8 mouse cellular contexts compared by ENCODE assay signal in the genomic region with DNA sequence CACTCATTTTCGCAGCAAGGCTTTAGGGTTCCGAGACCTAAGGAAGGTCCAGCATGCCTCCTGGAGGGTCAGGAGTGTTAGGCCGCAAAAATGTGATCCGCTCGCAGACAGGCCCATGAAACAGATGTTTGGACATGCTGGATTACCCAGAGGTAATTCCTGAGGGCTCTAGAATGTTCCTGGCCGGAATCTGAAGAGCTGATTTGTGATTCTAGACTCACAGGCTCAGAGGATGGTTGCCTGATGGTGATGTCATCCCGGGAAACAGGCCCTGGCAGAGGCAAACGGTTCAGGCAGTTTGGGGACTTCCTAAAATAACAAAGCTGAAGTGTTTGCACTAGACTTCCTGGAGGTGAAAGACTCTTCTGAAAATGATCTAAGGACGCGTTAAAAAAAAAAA. TPM values are rescaled to one million over a fixed set of nuclear protein-coding genes. Genes with fewer than 3 reads are reported as not detected.
DNase-seq lines count a peak whose midpoint lies in the region; ATAC-seq and TF ChIP-seq lines count a peak whose summit lies in the region.

No protein-coding gene starts in this region.

- H3K4me1 ChIP-seq in heart, adult 2 months (ENCODE audit: control insufficient read depth, insufficient read depth, low read length), result peaks cover 59% of the 10 kb centered on the region

- TF ChIP-seq POLR2A in heart, adult 2 months (IDR thresholded peaks at IDR 0.05; ENCODE audit: insufficient read depth, low read depth, low read length), result no peak

- H3K27me3 ChIP-seq in heart, adult 2 months (ENCODE audit: control insufficient read depth, insufficient read depth, low read length), result no peaks in the 10 kb centered on the region

- H3K4me3 ChIP-seq in heart, adult 2 months, result peak overlapping the region; percentile 9; the same call in 1 of the 2 replicates

- H3K9ac ChIP-seq in heart, adult 2 months (ENCODE audit: low read depth, low read length), result peak overlapping the region; percentile 32

- H3K79me2 ChIP-seq in heart, adult 2 months (replicated peaks; ENCODE audit: control insufficient read depth, insufficient read depth, low read length), result peaks cover 3% of the 10 kb centered on the region

- H3K27ac ChIP-seq in heart, adult 2 months, result peak overlapping the region; percentile 99

- peak; percentile 60 for DNase-seq in layer of hippocampus, adult 11-12 months (ENCODE audit: low spot score)
- no peak for DNase-seq in layer of hippocampus, adult 9-11 months
- DNase-seq in embryo, embryonic 10.5 days (ENCODE audit: low spot score), result peak; percentile 46
- DNase-seq in heart, adult 2 months, result peak; percentile 82 to 90
- peak; percentile 40 for DNase-seq in kidney, adult 11 months
- DNase-seq in lung, postnatal 4 days, result peak; percentile 75 to 86
- no peak for DNase-seq in ovary, postnatal 36 days (ENCODE audit: low spot score)

- ATAC-seq in inflammation-experienced regulatory T-cells, adult 6 months, result no peak

- peak; percentile 79; the same call in 1 of the 2 replicates for TF ChIP-seq EP300 in heart, adult 2 months (IDR thresholded peaks at IDR 0.05; ENCODE audit: insufficient read depth, low read depth, low read length)

- peaks cover 21% of the 10 kb centered on the region for H3K36me3 ChIP-seq in heart, adult 2 months (ENCODE audit: control insufficient read depth, insufficient read depth, low read length)

- intact Hi-C loops in heart, adult 2 months (cut with DNase I), result loop anchor here (1.0 kb wide), 1 partner anchor 34 kb away; no protein-coding TSS in a partner anchor

- WGBS in heart, adult 2 months, result 10% methylated on average over 10 of the region's 10 CpGs

- no peak for TF ChIP-seq CTCF in heart, adult 2 months (IDR thresholded peaks at IDR 0.05)

RNA-seq across cellular contexts. Expression of a gene that starts 50.7 kb away (rescaled TPM):
- total RNA-seq in heart, adult 2 months (2021), result 100 to 1,000 TPM; 276 to 302 TPM
- polyA plus RNA-seq in heart, adult 2 months (2012; rRNA removed), result 170 and 204 TPM in 2 replicates
- polyA plus RNA-seq in inflammation-experienced regulatory T-cells, adult 6 months (2017; shearing (Covaris generic)), result 10 to 100 TPM in 2 of 3 experiments, 1 to 10 TPM in 1; 7.5 to 12.9 (median 11.8) TPM

Comparison
In these comparisons a context has a peak if more than half of its experiments do, and no peak if none do; other contexts are left out.
1. DNase-seq: peak in layer of hippocampus, adult 11-12 months (single experiment), embryo, embryonic 10.5 days (single experiment), heart, adult 2 months (2 of 2), kidney, adult 11 months (single experiment) and lung, postnatal 4 days (2 of 2); none in layer of hippocampus, adult 9-11 months (single experiment) and ovary, postnatal 36 days (single experiment).
2. RNA of a gene that starts 50.7 kb away (polyA plus RNA-seq): 170 to 204 TPM in heart, adult 2 months; 7.5 to 12.9 TPM in inflammation-experienced regulatory T-cells, adult 6 months; every median in the first group is over 10 times any median in the second.